Mouse (Mus musculus) left cerebral cortex, postnatal 14 days (tissue): ENCODE data around the gene Nbdy. TPM values are rescaled to one million over a fixed set of nuclear protein-coding genes. Genes with fewer than 3 reads are reported as not detected.

Source experiments
- DNase-seq, 2 experiments: peaks; one replicate each; pipeline ENCODE4 v3.0.0; 2021 to 2022; ENCODE audit warnings: low spot score in 2 of 2, mixed read lengths in 1 of 2
- intact Hi-C: fragments of 180-260 bp; cut with DNase I; formaldehyde crosslinking; loops from one replicate; pipeline ENCODE4 v1.15.1; 2025
- long read RNA-seq, 2 experiments: library from polyadenylated mRNA; stranded (forward); transcript quantifications; one replicate each; pipeline ENCODE4 v2.0.0; 2021
- total RNA-seq, 2 experiments: library from RNA; stranded (reverse); gene quantifications; 2 replicates each; pipeline ENCODE4 v1.2.3; 2021

Nbdy gene
- total RNA-seq, result 10 to 100 TPM; 50.4 to 65.3 TPM
- long read RNA-seq, experiment 1, transcript Nbdy-201 (4 exons, 788 nt), result major isoform, 24 of 33 reads
- long read RNA-seq, experiment 1, transcript Nbdy-204 (3 exons, 1,346 nt), result minor isoform, 5 of 33 reads
- long read RNA-seq, experiment 1, partial matches to known transcripts, result 1 of 33 reads
- long read RNA-seq, experiment 1, other reads (novel, unspliced or antisense), result 1 of 33 reads
- long read RNA-seq, experiment 2, transcript Nbdy-201 (4 exons, 788 nt), result major isoform, 23 of 30 reads
- long read RNA-seq, experiment 2, partial matches to known transcripts, result 0 of 30 reads
- long read RNA-seq, experiment 2, other reads (novel, unspliced or antisense), result 3 of 30 reads

- DNase-seq, result peak; percentile 35 to 44
- intact Hi-C loops, result no loop called here
Observed at GRCm38 (mm10) chrX:153723110-153723916, at the start of gene Nbdy. Gene Nbdy, plus strand, starts transcription at chrX:153723590.

DNA sequence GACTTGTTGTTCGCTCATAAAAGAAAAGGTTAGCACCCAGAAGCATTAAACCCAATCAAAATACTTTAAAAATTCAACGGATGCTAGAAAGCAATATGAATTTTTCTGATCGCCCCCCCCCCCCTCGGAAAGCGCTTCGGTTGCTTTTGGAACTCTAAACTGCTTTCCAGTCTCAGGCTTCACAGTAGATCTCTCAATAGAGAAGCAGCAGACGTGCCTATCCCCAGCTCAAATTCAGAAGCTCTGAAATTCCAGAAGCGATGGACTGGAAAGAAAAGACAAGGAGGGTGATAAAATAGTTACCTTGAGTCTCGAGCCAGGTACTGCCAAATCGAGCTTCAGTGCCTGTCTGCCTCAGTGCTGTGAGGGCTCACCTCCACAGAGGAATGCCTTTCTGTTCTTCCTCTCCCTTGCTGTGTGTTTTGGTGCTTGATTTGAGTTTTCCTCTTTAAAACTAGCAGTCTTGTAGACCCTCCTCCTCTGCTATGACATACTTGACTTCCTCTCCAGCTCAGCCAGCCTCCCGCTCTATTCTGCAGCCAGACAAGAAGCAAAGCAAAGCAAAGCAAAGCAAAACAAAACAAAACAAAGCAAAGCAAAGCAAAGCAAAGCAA lies 27.5 kb upstream of the Nbdy start, which contains the start of gene Kctd12b:
Gene Kctd12b, minus strand, starts transcription at position 610 of the 614 bp plus-strand sequence.
- intact Hi-C loops, result no loop called here

GRCm38 (mm10) chrX:153700463-153700862 lies 22.9 kb upstream of the Nbdy start:
- no peak for DNase-seq
- intact Hi-C loops, result no loop called here

More for the DNA sequence above, 27.5 kb upstream of the Nbdy start, which contains the start of gene Kctd12b:
- DNase-seq, result no peak

DNA sequence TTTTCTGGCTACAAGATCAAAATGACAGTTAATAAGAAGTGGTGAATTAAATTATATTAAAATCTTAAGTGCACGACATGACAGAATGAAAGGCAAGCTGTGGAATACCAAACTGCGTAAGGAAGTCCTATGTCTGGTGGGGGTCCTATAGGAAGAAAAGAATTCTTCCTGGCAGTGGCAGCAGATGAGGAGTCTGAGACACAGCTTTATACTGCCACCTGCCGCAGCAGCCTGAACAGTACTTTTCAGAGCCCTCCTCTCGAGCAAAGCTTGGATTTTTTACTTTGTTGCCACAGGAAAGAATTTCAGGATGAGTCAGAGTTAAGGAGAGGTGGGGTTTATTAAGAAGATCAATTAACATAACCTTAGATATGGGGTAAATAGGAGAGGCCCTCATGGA lies 15.7 kb upstream of the Nbdy start:
- intact Hi-C loops, result loop anchor here (2.0 kb wide), 2 partner anchors 71 to 319 kb away; no protein-coding TSS in a partner anchor
- peak in 1 of 2 experiments; percentile 17 for DNase-seq

DNA sequence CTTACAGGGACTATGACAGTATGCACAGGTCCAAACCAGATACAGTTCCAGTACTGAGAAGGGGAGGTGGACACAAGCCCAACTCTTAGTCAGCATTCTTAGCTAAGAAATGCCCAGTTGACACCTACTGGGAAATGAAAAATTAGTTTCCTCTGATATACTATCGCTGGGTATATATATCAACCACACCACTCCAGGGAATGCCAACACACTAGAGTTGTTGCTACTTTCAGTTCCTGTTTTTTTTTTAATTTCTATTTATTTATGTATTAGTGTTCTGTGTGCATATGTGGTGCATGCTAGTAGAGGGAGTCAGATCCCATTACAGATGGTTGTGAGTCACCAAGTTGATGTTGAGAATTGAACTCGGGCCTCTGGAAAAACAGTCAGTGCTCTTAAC lies 6.7 kb upstream of the Nbdy start:
- intact Hi-C loops, result loop anchor here (10.0 kb wide), 2 partner anchors 212 to 562 kb away; no protein-coding TSS in a partner anchor
- DNase-seq, result no peak

GRCm38 (mm10) chrX:153719602-153720001 lies 3.8 kb upstream of the Nbdy start:
- no peak for DNase-seq
- intact Hi-C loops, result loop anchor here (10.0 kb wide), 2 partner anchors 215 to 565 kb away; no protein-coding TSS in a partner anchor

- DNase-seq, result peak in 1 of 2 experiments; percentile 9
Observed at GRCm38 (mm10) chrX:153724400-153724799, 1.0 kb downstream of the Nbdy start.

DNA sequence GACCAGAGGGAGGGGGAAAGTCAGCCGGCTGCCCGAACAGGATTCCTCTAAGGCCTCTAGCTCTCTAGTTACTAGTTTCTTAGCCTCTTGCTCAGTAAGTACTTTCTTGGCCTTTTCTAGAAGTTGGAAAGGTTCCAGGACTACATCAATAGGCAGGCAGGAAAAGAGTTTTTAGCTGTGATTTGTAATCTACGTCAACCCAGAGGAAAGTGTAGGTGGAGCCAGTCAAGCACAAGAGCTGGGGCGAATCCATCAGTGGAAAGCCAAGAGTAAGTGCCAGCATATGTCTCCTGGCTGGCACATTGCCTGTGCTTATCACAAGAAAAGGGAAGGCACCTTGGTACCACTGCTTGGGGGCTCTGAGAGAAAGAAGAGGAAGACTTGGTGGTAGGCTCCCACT lies 12.3 kb downstream of the Nbdy start:
- intact Hi-C loops, result no loop called here
- peak; percentile 4 to 6 for DNase-seq

More at GRCm38 (mm10) chrX:153724400-153724799, 1.0 kb downstream of the Nbdy start:
- intact Hi-C loops, result no loop called here

- intact Hi-C loops, result no loop called here
- no peak for DNase-seq
Observed at GRCm38 (mm10) chrX:153742493-153742892, 19.1 kb downstream of the Nbdy start.

DNA sequence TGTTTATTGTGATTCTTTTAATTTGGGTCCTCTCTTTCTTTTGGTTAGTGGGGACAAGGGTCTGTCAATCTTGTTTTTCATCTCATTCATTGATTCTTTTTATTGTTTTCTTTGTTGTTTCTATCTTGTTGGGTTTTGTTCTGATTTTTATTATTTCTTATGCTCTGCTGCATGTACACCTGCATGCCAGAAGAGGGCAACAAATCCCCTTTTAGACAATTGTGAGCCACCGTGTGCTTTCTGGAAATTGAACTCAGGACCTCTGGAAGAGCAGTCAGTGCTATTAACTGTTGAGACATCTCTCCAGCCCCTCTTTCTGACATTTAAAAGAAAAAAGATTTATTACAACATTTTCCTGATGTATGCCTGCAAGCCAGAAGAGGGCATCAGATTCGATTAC lies 25.8 kb downstream of the Nbdy start:
- DNase-seq, result no peak
- intact Hi-C loops, result no loop called here

Other genes starting within 250 kb of the Nbdy start
- 100 to 1,000 TPM; 237 to 251 TPM for gene Ubqln2, start 225.4 kb upstream of the Nbdy start, total RNA-seq
- gene Cypt3, start 165.0 kb upstream of the Nbdy start, total RNA-seq, result not detected
- 1 to 10 TPM; 3.5 to 3.8 TPM for gene Kctd12b, start 27.2 kb upstream of the Nbdy start, total RNA-seq
- gene Spin2c, start 108.6 kb downstream of the Nbdy start, total RNA-seq, result 1 to 10 TPM; 5.8 to 7.0 TPM